Mouse (Mus musculus) CH12.LX (cell line): ENCODE measurements around the gene Tmem145. TPM values are rescaled to one million over a fixed set of nuclear protein-coding genes. Genes with fewer than 3 reads are reported as not detected.
A peak's percentile ranks its signal among the peaks of the same experiment; 100 is the strongest.

Experiments used
- DNase-seq: peaks from one replicate; pipeline ENCODE4 v3.0.0-alpha.2; 2013; ENCODE audit errors: extremely low read depth
- H3K27ac ChIP-seq: 2 replicates; pipeline ENCODE4 v1.5.1; 2012; ENCODE audit warnings: low read depth, mild to moderate bottlenecking, control low read depth, moderate library complexity; ENCODE audit not compliant: insufficient read depth
- H3K27me3 ChIP-seq: replicated peaks from 2 replicates; pipeline ENCODE3; 2012; ENCODE audit warnings: inconsistent platforms
- H3K36me3 ChIP-seq, 2 experiments: replicated peaks in 1 of 2; 2 replicates each; pipeline versions ENCODE3 to v1.6.1; 2012; ENCODE audit warnings: inconsistent platforms in 1 of 2, low read length in 1 of 2, mild to moderate bottlenecking in 1 of 2, mixed read lengths in 1 of 2, moderate library complexity in 1 of 2; ENCODE audit not compliant: control insufficient read depth in 1 of 2, insufficient read depth in 1 of 2
- H3K4me1 ChIP-seq, 2 experiments: 2 replicates each; pipeline ENCODE4 v1.6.1; 2012; ENCODE audit warnings: inconsistent platforms in 1 of 2, moderate library complexity in 1 of 2; ENCODE audit not compliant: insufficient read depth in 2 of 2, control insufficient read depth in 1 of 2
- H3K4me2 ChIP-seq: 2 replicates; pipeline ENCODE4 v1.6.1; 2012; ENCODE audit warnings: low read depth, mild to moderate bottlenecking, control low read depth; ENCODE audit not compliant: poor library complexity, insufficient read depth, severe bottlenecking
- H3K4me3 ChIP-seq, 3 experiments: fragments of 150-350 bp in 1 of 3; sonication (generic) in 1 of 3; replicated peaks in 1 of 3; 2 replicates each; pipeline versions ENCODE3 to v1.5.1; 2011 to 2012; ENCODE audit warnings: low read depth in 2 of 3, low read length in 2 of 3, mild to moderate bottlenecking in 2 of 3, moderate library complexity in 2 of 3, control low read depth in 1 of 3, improper control_type of control experiment in 1 of 3, inconsistent platforms in 1 of 3, mixed read lengths in 1 of 3; ENCODE audit not compliant: poor library complexity in 1 of 3
- H3K79me2 ChIP-seq: replicated peaks from 2 replicates; pipeline ENCODE4 v1.6.1; 2012; ENCODE audit warnings: mild to moderate bottlenecking, moderate library complexity; ENCODE audit not compliant: control insufficient read depth, poor library complexity, insufficient read depth, severe bottlenecking; ENCODE audit errors: extremely low read depth
- H3K9ac ChIP-seq: 2 replicates; pipeline ENCODE4 v1.6.1; 2012; ENCODE audit warnings: low read depth, mild to moderate bottlenecking, control low read depth, moderate library complexity; ENCODE audit not compliant: insufficient read depth
- H3K9me3 ChIP-seq: replicated peaks from 2 replicates; pipeline ENCODE3; 2012; ENCODE audit warnings: low read length, inconsistent platforms, mixed read lengths
- BHLHE40 ChIP-seq: IDR thresholded peaks from 2 replicates; pipeline ENCODE4 v1.6.1; 2011; ENCODE audit warnings: mild to moderate bottlenecking, low read depth, low read length, improper control_type of control experiment
- CTCF ChIP-seq, 2 experiments: IDR thresholded peaks in 1 of 2; conservative IDR thresholded peaks in 1 of 2; 2 replicates each; pipeline ENCODE4 v1.5.1; 2011 to 2012; ENCODE audit warnings: low read depth in 2 of 2, low read length in 2 of 2, improper control_type of control experiment in 1 of 2, inconsistent platforms in 1 of 2, mild to moderate bottlenecking in 1 of 2, moderate library complexity in 1 of 2
- HCFC1 ChIP-seq: IDR thresholded peaks from 2 replicates; pipeline ENCODE4 v1.6.1; 2012; ENCODE audit warnings: low read depth, mild to moderate bottlenecking, inconsistent platforms, low read length, improper control_type of control experiment
- IRF4 ChIP-seq: IDR thresholded peaks from 2 replicates; pipeline ENCODE4 v1.6.1; 2014; ENCODE audit warnings: low read depth, mild to moderate bottlenecking, inconsistent platforms, low read length, improper control_type of control experiment
- MAX ChIP-seq: IDR thresholded peaks from 2 replicates; pipeline ENCODE4 v1.6.1; 2011; ENCODE audit warnings: low read length, improper control_type of control experiment
- MYC ChIP-seq: IDR thresholded peaks from 2 replicates; pipeline ENCODE4 v1.6.1; 2011; ENCODE audit warnings: low read depth, mild to moderate bottlenecking, improper control_type of control experiment, low read length
- POLR2AphosphoS2 ChIP-seq: IDR thresholded peaks from 2 replicates; pipeline ENCODE4 v1.6.1; 2011; ENCODE audit warnings: low read depth, low read length, improper control_type of control experiment
- SMC3 ChIP-seq: IDR thresholded peaks from 2 replicates; pipeline ENCODE4 v1.6.1; 2011; ENCODE audit warnings: low read depth, low read length, improper control_type of control experiment
- UBTF ChIP-seq: IDR thresholded peaks from 2 replicates; pipeline ENCODE4 v1.6.1; 2012; ENCODE audit warnings: low read depth, mild to moderate bottlenecking, inconsistent platforms, low read length, improper control_type of control experiment, moderate library complexity
- ZKSCAN1 ChIP-seq: IDR thresholded peaks from 2 replicates; pipeline ENCODE4 v1.6.1; 2012; ENCODE audit warnings: low read depth, inconsistent platforms, low read length, improper control_type of control experiment, borderline replicate concordance
- dilution Hi-C: fragments of 300-500 bp; cut with MboI; formaldehyde crosslinking; loops from 2 replicates; pipeline ENCODE4 v1.14.3; 2020; ENCODE audit warnings: low sequenced_read_pairs; ENCODE audit not compliant: extremely low pct_unique_long_range_greater_than_20kb, extremely low pct_ligation_motif_present
- in situ Hi-C: fragments of 300-500 bp; cut with MboI; formaldehyde crosslinking; loops from 3 replicates; pipeline ENCODE4 v1.14.3; 2019; ENCODE audit warnings: low sequenced_read_pairs, low pct_ligation_motif_present, low pct_unique_long_range_greater_than_20kb, mixed read lengths
- polyA plus RNA-seq: library from polyadenylated mRNA; unstranded; fragments of >175 nt; gene quantifications from 2 replicates; pipeline ENCODE4 v1.2.1, GENCODE M21; 2012; ENCODE audit warnings: low read depth; ENCODE audit not compliant: insufficient read length
- total RNA-seq, 2 experiments: library from RNA; depleted of rRNA; stranded (reverse); fragments of 300-350 nt in 1 of 2; fragments of >200 nt in 1 of 2; gene quantifications; 2 replicates each; pipeline ENCODE4 v1.2.3; 2012 to 2014

The Tmem145 gene
- total and polyA plus RNA-seq, 3 experiments, result 0.10 TPM; not detected in 2

DNA sequence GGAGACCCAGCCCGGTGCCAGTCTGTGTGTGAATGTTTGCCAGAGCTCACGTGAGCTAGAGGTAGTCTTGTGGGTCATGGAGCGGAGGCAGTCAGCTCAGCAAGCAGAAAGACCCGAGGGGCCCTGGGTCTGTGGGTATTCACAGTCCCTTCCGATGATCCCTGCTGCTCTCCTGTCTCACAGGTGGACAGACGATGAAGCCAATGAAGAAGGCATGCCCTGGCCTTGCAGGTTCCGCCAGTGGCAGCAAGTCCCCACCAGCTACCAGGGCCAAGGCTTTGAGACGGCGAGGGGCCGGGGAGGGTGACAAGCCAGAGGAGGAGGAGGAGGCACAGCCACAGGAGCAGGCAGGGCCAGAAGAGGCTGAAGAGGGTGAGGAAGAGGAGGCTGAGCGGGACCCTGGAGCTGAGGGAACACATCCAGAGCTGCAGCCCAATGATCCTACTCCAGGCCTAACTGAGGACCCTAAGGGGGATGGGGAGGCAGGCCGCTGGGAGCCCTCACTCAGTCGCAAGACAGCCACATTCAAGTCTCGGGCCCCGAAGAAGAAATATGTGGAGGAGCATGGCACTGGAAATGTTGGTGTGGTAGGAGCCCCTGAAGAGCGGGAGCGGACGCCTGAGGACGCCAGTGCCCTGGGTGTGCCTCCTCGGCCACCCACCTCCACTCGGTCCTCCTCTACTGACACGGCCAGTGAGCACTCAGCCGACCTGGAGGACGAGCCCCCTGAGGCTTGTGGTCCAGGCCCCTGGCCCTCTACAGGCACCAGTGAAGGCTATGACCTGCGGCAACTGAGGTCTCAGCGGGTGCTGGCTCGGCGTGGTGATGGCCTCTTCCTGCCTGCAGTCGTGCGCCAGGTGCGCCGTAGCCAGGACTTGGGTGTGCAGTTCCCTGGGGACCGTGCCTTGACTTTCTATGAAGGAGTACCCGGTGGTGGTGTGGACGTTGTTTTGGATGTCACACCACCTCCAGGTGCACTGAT, 35.0 kb upstream of the Tmem145 start:
- no peaks in the 10 kb centered on the region for H3K27me3 ChIP-seq
- H3K27ac ChIP-seq, result 0 out of 2 replicates have a peak overlapping the region, but pooled peaks have one; percentile 81
- dilution Hi-C loops, result no loop called here
- H3K9me3 ChIP-seq, result no peaks in the 10 kb centered on the region
- no peak overlapping the region for H3K4me2 ChIP-seq
- TF ChIP-seq MAX (no peak), CTCF (conservative IDR thresholded peaks at IDR 0.05 in 1 of 2, IDR thresholded peaks at IDR 0.05 in 1 of 2; ENCODE audit: low read depth in 2 of 2, low read length in 2 of 2) (no peak), HCFC1 (no peak), IRF4 (no peak), POLR2AphosphoS2 (no peak), MYC (no peak), SMC3 (no peak), UBTF (no peak), BHLHE40 (no peak)
- peaks cover 30 to 54% of the 10 kb centered on the region in 2 experiments for H3K36me3 ChIP-seq
- no peak for DNase-seq
- H3K9ac ChIP-seq, result no peak overlapping the region
- in situ Hi-C loops, result loop anchor here (10.0 kb wide), 1 partner anchor 86 kb away; no protein-coding TSS in a partner anchor
- 0 out of 2 replicates have a peak, but pooled peaks cover 2% of the 10 kb centered on the region for H3K79me2 ChIP-seq
- peaks cover 42 to 63% of the 10 kb centered on the region in 2 experiments for H3K4me1 ChIP-seq
- no peak overlapping the region for H3K4me3 ChIP-seq

DNA sequence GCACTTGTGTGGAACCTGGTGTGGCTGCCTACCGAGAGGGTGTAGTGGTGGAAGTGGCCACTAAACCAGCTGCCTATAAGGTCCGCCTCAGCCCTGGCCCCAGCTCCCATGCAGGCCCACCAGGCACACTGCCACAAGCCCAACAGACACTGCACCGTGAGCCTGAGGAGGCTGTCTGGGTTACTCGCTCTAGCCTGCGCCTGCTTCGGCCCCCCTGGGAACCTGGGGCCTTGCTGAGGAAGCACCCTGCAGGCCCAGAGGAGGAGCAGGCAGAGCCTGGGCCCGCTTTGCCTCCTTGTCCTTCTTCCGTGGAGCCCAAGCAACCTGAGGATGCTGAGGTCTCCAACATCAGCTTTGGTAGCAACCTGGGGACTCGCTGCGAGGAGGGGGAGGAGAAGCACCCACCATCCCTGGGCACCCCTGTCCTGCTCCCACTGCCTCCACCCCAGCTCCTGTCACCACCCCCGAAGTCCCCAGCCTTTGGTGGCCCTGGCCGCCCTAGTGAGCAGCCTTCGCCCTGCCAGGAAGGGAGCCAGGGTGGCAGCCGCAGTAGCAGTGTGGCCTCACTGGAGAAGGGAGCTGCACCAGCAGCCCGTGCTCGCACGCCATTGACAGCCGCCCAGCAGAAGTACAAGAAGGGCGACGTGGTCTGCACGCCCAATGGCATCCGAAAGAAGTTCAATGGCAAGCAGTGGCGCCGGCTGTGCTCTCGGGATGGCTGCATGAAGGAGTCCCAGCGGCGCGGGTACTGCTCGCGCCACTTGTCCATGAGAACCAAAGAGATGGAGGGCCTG, 34.1 kb upstream of the Tmem145 start:
- H3K4me3 ChIP-seq, result no peak overlapping the region
- H3K9ac ChIP-seq, result no peak overlapping the region
- peaks cover 30 to 59% of the 10 kb centered on the region in 2 experiments for H3K36me3 ChIP-seq
- DNase-seq, result no peak
- in situ Hi-C loops (loop anchor here (10.0 kb wide), 1 partner anchor 87 kb away; no protein-coding TSS in a partner anchor), dilution Hi-C loops (no loop called here)
- H3K4me1 ChIP-seq, result peaks cover 45 to 65% of the 10 kb centered on the region in 2 experiments
- H3K4me2 ChIP-seq, result no peak overlapping the region
- H3K27me3 ChIP-seq, result no peaks in the 10 kb centered on the region
- no peak for TF ChIP-seq ZKSCAN1
- 0 out of 2 replicates have a peak, but pooled peaks cover 2% of the 10 kb centered on the region for H3K79me2 ChIP-seq
- H3K9me3 ChIP-seq, result no peaks in the 10 kb centered on the region
- no peak overlapping the region for H3K27ac ChIP-seq
